Comparison of ENCODE assay signal across 14 mouse cellular contexts in the genomic region with DNA sequence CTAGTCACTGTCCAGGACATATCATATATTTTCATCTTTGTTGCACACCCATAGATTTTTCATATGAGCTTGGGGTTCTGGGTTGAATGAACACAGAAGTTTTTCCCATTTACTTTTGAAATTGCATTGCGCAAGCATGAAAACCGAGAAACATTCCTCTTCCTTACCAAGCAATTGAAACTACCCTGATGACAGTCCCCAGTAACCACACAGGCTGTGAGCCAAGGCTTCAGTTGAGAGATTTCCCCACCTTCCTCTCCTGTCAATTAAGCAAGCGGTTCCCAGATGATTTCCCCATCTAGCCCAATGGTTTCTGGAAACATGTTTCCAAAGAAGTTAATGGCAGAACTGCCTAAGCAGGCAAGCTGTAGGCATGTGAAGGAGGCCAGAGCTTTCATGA.
DNase-seq lines count a peak whose midpoint lies in the region; ATAC-seq and TF ChIP-seq lines count a peak whose summit lies in the region.
"Had no signal": no experiment of that assay in that cellular context is flagged by ENCODE, and none has a peak within 500 bp of the region (broad histone marks: within the 10 kb centered on the region; RNA-seq: fewer than 3 reads in every experiment).

No protein-coding gene starts in this region.

- TF ChIP-seq POLR2A in myocyte (IDR thresholded peaks at IDR 0.05; ENCODE audit: insufficient read length, low read depth): no peak

- no peaks in the 10 kb centered on the region for H3K9me3 ChIP-seq in liver, embryonic 14.5 days (ENCODE audit: control insufficient read depth, low read length)
- H3K9me3 ChIP-seq in liver, embryonic 12.5 days (replicated peaks): no peaks in the 10 kb centered on the region
- H3K9me3 ChIP-seq in forebrain, embryonic 10.5 days: no peaks in the 10 kb centered on the region
- H3K9me3 ChIP-seq: forebrain, embryonic 12.5 days; midbrain, embryonic 10.5 days had no signal

- no peak overlapping the region for H3K27ac ChIP-seq in liver, embryonic 14.5 days
- H3K27ac ChIP-seq in liver, embryonic 12.5 days: no peak overlapping the region
- no peak overlapping the region for H3K27ac ChIP-seq in forebrain, embryonic 10.5 days
- H3K27ac ChIP-seq: forebrain, embryonic 12.5 days; midbrain, embryonic 10.5 days had no signal

- H3K4me2 ChIP-seq in liver, embryonic 14.5 days (ENCODE audit: low read depth): no peak overlapping the region
- no peak overlapping the region for H3K4me2 ChIP-seq in liver, embryonic 12.5 days
- H3K4me2 ChIP-seq in myocyte (ENCODE audit: low read depth): no peak overlapping the region
- H3K4me2 ChIP-seq: forebrain, embryonic 12.5 days had no signal

- no peak overlapping the region for H3K9ac ChIP-seq in liver, embryonic 14.5 days (replicated peaks)
- no peak overlapping the region for H3K9ac ChIP-seq in liver, embryonic 12.5 days
- H3K9ac ChIP-seq: forebrain, embryonic 12.5 days had no signal

- WGBS in liver, embryonic 14.5 days (ENCODE audit: insufficient replicate concordance): 43% methylated on average over 3 of the region's 3 CpGs
- WGBS in liver, embryonic 12.5 days (ENCODE audit: insufficient replicate concordance): 45% methylated on average over 3 of the region's 3 CpGs
- WGBS in forebrain, embryonic 10.5 days: 89% methylated on average over 3 of the region's 3 CpGs

- ATAC-seq in liver, embryonic 14.5 days (ENCODE audit: insufficient read depth): no peak
- no peak for ATAC-seq in liver, embryonic 12.5 days
- peak; percentile 76 to 79 for ATAC-seq in hematopoietic stem cell, adult 5-6 weeks (replicated peaks in 1 of 2; ENCODE audit: insufficient read depth in 1 of 2, low FRiP score in 2 of 2, low TSS enrichment in 1 of 2, low read depth in 1 of 2, poor library complexity in 2 of 2, severe bottlenecking in 2 of 2)
- ATAC-seq: inflammation-experienced regulatory T-cells, adult 6 months had no signal

- H3K79me2 ChIP-seq in myocyte (ENCODE audit: control insufficient read depth, insufficient read depth): no peaks in the 10 kb centered on the region

- no peak overlapping the region for H3ac ChIP-seq in myocyte (ENCODE audit: control insufficient read depth, insufficient read length)

- peak in 2 of 3 experiments; percentile 9 to 11 for DNase-seq in liver, embryonic 14.5 days (ENCODE audit: low read depth in 3 of 3, low spot score in 3 of 3)
- peak; percentile 83 for DNase-seq in adipocyte (ENCODE audit: low spot score)
- DNase-seq in retina, embryonic 14.5 days (ENCODE audit: low spot score): no peak
- DNase-seq in gastrocnemius, postnatal 10 days: no peak
- DNase-seq in forebrain, embryonic 10.5 days (ENCODE audit: extremely low spot score, low spot score): no peak
- DNase-seq: cerebellum, adult 2 months; heart, postnatal 4 days; layer of hippocampus, adult 9-11 months had no signal

- no peaks in the 10 kb centered on the region for H3K4me1 ChIP-seq in liver, embryonic 14.5 days (replicated peaks; ENCODE audit: control insufficient read depth in 2 of 2, insufficient read depth in 2 of 2, low read length in 1 of 2)
- H3K4me1 ChIP-seq in liver, embryonic 12.5 days: no peaks in the 10 kb centered on the region
- H3K4me1 ChIP-seq in forebrain, embryonic 10.5 days: peaks cover 4% of the 10 kb centered on the region; the same call in 1 of the 2 replicates
- H3K4me1 ChIP-seq: forebrain, embryonic 12.5 days; midbrain, embryonic 10.5 days had no signal

- no peak for TF ChIP-seq CTCF in liver, embryonic 14.5 days (IDR thresholded peaks at IDR 0.05; ENCODE audit: low read depth)

- H3K36me3 ChIP-seq in liver, embryonic 14.5 days (replicated peaks; ENCODE audit: control insufficient read depth, insufficient read depth, low read depth): no peaks in the 10 kb centered on the region
- no peaks in the 10 kb centered on the region for H3K36me3 ChIP-seq in liver, embryonic 12.5 days
- H3K36me3 ChIP-seq in myocyte (ENCODE audit: control insufficient read depth, insufficient read depth): no peaks in the 10 kb centered on the region
- no peaks in the 10 kb centered on the region for H3K36me3 ChIP-seq in forebrain, embryonic 10.5 days (replicated peaks)
- H3K36me3 ChIP-seq: forebrain, embryonic 12.5 days; midbrain, embryonic 10.5 days had no signal

- H3K4me3 ChIP-seq in liver, embryonic 14.5 days (ENCODE audit: insufficient read depth in 1 of 2, low read depth in 2 of 2, low read length in 2 of 2): no peak overlapping the region
- no peak overlapping the region for H3K4me3 ChIP-seq in liver, embryonic 12.5 days
- H3K4me3 ChIP-seq in myocyte: no peak overlapping the region
- no peak overlapping the region for H3K4me3 ChIP-seq in forebrain, embryonic 10.5 days
- H3K4me3 ChIP-seq: forebrain, embryonic 12.5 days; midbrain, embryonic 10.5 days had no signal

- H3K27me3 ChIP-seq in liver, embryonic 14.5 days (ENCODE audit: control insufficient read depth, insufficient read depth, low read length): no peaks in the 10 kb centered on the region
- H3K27me3 ChIP-seq in liver, embryonic 12.5 days (replicated peaks): no peaks in the 10 kb centered on the region
- H3K27me3 ChIP-seq in myocyte (ENCODE audit: control insufficient read depth, insufficient read depth, insufficient read length): no peaks in the 10 kb centered on the region
- H3K27me3 ChIP-seq in forebrain, embryonic 10.5 days (ENCODE audit: poor library complexity, severe bottlenecking): no peaks in the 10 kb centered on the region
- H3K27me3 ChIP-seq: forebrain, embryonic 12.5 days had no signal

- no peak for TF ChIP-seq EP300 in liver, embryonic 14.5 days (IDR thresholded peaks at IDR 0.05; ENCODE audit: low read depth)

TF ChIP-seq in myocyte, 11 proteins besides CTCF, POLR2A, EP300 and RAD21:
- no peak for TF ChIP-seq TCF3 (IDR thresholded peaks at IDR 0.05; ENCODE audit: insufficient read length, low read depth)
- TF ChIP-seq E2F4 (IDR thresholded peaks at IDR 0.05; ENCODE audit: insufficient read depth): no peak
- TF ChIP-seq MAX (IDR thresholded peaks at IDR 0.05; ENCODE audit: low read depth): no peak
- TF ChIP-seq SRF (IDR thresholded peaks at IDR 0.05; ENCODE audit: control insufficient read depth, insufficient read length, low read depth): no peak
- no peak for TF ChIP-seq POLR2AphosphoS2 (IDR thresholded peaks at IDR 0.05; ENCODE audit: insufficient read length, low read depth)
- no peak for TF ChIP-seq MYOG (IDR thresholded peaks at IDR 0.05; ENCODE audit: control insufficient read depth in 1 of 3, insufficient read depth in 1 of 3, insufficient read length in 2 of 3, low read depth in 2 of 3)
- TF ChIP-seq CEBPB (IDR thresholded peaks at IDR 0.05; ENCODE audit: insufficient read depth, poor library complexity, severe bottlenecking): peak; percentile 95
TF ChIP-seq in myocyte: peak in this region for 1.

Comparison
In these comparisons a context has a peak if more than half of its experiments do, and no peak if none do; other contexts are left out.
1. ATAC-seq: peak in hematopoietic stem cell, adult 5-6 weeks (2 of 2); none in liver, embryonic 14.5 days (single experiment) and liver, embryonic 12.5 days (single experiment).
2. DNase-seq: peak in liver, embryonic 14.5 days (2 of 3) and adipocyte (single experiment); none in retina, embryonic 14.5 days (single experiment), gastrocnemius, postnatal 10 days (single experiment) and forebrain, embryonic 10.5 days (single experiment).